Mouse (Mus musculus) bone marrow, adult 2 months (tissue): ENCODE data around the gene Mgat5.

Experiments used
- CTCF ChIP-seq: fragments of 200-500 bp; IDR thresholded peaks from 2 replicates; pipeline ENCODE4 v1.5.1; 2011; ENCODE audit warnings: low read length, control low read depth; ENCODE audit not compliant: control insufficient read depth, insufficient read depth
- POLR2A ChIP-seq: fragments of 200-500 bp; IDR thresholded peaks from 2 replicates; pipeline ENCODE4 v1.6.1; 2011; ENCODE audit warnings: low read depth, mild to moderate bottlenecking, control low read depth, low read length, borderline replicate concordance; ENCODE audit not compliant: control insufficient read depth

- TF ChIP-seq CTCF (no peak), POLR2A (no peak)
These were observed 182.8 kb downstream of the Mgat5 start for GRCm38 (mm10) chr1:127387661-127388060.
